Mouse (Mus musculus) central nervous system, embryonic 14 days (tissue): ENCODE data around the gene Zfp354a. TPM values are rescaled to one million over a fixed set of nuclear protein-coding genes. Genes with fewer than 3 reads are reported as not detected.

Source experiments
- polyA plus RNA-seq: library from polyadenylated mRNA; depleted of rRNA; stranded (reverse); fragments of >200 nt; gene quantifications from 2 replicates; pipeline ENCODE4 v1.2.3, GENCODE M21; 2012; rRNA removed

Zfp354a gene
- polyA plus RNA-seq: 11.5 and 12.7 TPM in 2 replicates

DNA sequence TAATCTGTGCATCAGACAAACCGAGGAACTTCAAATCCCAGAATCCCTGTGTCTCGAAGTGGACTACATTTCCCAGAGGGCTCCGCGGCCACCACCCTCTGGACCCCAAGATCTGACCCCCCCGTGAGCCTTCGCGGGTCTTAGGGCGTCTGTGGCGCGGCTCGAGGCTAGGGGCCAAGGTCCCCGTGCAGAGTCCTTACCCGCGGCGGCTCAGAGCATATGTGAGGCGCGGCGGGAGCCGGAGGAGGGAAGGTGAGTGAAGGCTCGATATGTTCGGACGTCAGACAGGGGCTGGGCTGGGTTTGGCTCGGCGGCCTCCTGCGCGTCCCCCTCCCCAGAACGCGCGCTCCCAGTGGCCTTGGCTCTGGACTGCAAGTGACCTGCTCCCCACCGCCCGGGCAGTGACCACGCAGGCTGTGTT is at the start of gene Zfp354a:
TSS of gene Zfp354a (plus strand) at position 107 of the 421 bp plus-strand sequence.

DNA sequence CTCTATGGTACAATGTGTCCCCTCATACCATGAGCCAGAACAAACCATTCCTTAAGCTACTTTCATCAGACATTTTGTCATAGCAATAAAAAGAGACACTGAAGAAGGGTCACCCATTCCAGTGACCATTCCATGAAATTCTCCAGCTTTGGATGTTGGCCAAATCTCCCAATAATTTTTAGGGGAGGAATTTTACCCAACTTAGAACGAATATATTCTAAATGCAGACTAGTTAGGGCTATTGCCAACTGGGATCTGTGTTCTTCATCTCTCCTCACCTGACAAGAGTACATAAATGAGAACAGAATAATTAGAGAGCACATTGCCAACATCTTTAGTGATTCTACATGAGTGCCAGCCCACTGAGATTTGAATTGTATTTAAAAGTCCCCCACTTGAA is 45.1 kb upstream of the Zfp354a start, which contains the start of gene Olfr54:
TSS of gene Olfr54 (plus strand) at position 301 of the 400 bp plus-strand sequence.

DNA sequence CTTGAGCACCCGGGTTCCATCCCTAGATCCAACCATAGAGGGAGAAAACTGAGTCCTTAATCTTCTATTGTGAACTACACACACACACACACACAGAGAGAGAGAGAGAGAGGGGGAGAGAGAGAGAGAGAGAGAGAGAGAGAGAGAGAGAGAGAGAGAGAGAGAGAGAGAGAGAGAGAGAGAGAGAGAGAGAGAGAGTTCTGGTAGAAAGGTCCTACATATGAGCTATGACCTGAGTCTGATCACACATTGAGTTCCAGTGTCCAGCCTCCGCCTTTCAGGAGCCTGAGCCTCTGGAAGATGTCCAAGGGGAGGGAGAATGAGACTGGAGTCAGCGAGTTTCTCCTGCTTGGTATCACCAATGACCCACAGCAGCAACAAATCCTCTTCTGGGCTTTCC is 11.2 kb upstream of the Zfp354a start, which contains the start of gene Olfr1375:
TSS of gene Olfr1375 (plus strand) at position 301 of the 400 bp plus-strand sequence.

Other genes with a start within 250 kb of the Zfp354a start
- 30.8 and 37.3 TPM in 2 replicates for gene Zfp354c, start 231.5 kb upstream of the Zfp354a start, polyA plus RNA-seq
- 1.3 and 1.5 TPM in 2 replicates for gene Zfp879, start 217.7 kb upstream of the Zfp354a start, polyA plus RNA-seq
- gene Grm6, start 208.6 kb upstream of the Zfp354a start, polyA plus RNA-seq: 0.09 and 0.13 TPM in 2 replicates
- gene Zfp454, start 171.6 kb upstream of the Zfp354a start, polyA plus RNA-seq: 10.3 and 13.2 TPM in 2 replicates
- gene Zfp2, start 143.1 kb upstream of the Zfp354a start, polyA plus RNA-seq: 21.7 and 23.2 TPM in 2 replicates
- 2.3 and 2.4 TPM in 2 replicates for gene Zfp354b, start 127.6 kb upstream of the Zfp354a start, polyA plus RNA-seq
- not detected in 2 replicates for gene 4933414I15Rik, start 115.5 kb upstream of the Zfp354a start, polyA plus RNA-seq
- 0.50 TPM in 1 of 2 replicates, not detected in the other for gene Prop1, start 105.5 kb upstream of the Zfp354a start, polyA plus RNA-seq
- gene Olfr1378, start 92.7 kb upstream of the Zfp354a start, polyA plus RNA-seq: not detected in 2 replicates
- not detected in 2 replicates for gene Olfr1377, start 77.3 kb upstream of the Zfp354a start, polyA plus RNA-seq
- not detected in 2 replicates for gene Olfr51, start 55.7 kb upstream of the Zfp354a start, polyA plus RNA-seq
- not detected in 2 replicates for gene Olfr54, start 45.0 kb upstream of the Zfp354a start, polyA plus RNA-seq
- not detected in 2 replicates for gene Olfr1375, start 11.1 kb upstream of the Zfp354a start, polyA plus RNA-seq
- not detected in 2 replicates for gene Gm12569, start 161.2 kb downstream of the Zfp354a start, polyA plus RNA-seq
- gene Clk4, start 202.5 kb downstream of the Zfp354a start, polyA plus RNA-seq: 187 and 206 TPM in 2 replicates
- gene BC049762, start 203.8 kb downstream of the Zfp354a start, polyA plus RNA-seq: 0.10 and 0.21 TPM in 2 replicates
- 7.0 and 12.8 TPM in 2 replicates for gene Col23a1, start 230.7 kb downstream of the Zfp354a start, polyA plus RNA-seq